Mouse (Mus musculus) cerebellum, postnatal 14 days (tissue): ENCODE measurements at regions not wholly inside any gene's neighbourhood (a gene's known extent, or its start where the extent isn't known, plus 50 kb on each side); places are given as distances from the start of the nearest gene placed in this dataset.
A peak's percentile ranks its signal among the peaks of the same experiment; 100 is the strongest.
"Not testable (repeated sequence)": the region's sequence is repeated elsewhere in the genome, so short reads cannot be mapped to it uniquely, and the experiment has no call there.

ENCODE experiments used
- DNase-seq, 2 experiments: peaks; one replicate each; pipeline ENCODE4 v3.0.0; 2021; ENCODE audit warnings: mixed read lengths in 2 of 2

DNA sequence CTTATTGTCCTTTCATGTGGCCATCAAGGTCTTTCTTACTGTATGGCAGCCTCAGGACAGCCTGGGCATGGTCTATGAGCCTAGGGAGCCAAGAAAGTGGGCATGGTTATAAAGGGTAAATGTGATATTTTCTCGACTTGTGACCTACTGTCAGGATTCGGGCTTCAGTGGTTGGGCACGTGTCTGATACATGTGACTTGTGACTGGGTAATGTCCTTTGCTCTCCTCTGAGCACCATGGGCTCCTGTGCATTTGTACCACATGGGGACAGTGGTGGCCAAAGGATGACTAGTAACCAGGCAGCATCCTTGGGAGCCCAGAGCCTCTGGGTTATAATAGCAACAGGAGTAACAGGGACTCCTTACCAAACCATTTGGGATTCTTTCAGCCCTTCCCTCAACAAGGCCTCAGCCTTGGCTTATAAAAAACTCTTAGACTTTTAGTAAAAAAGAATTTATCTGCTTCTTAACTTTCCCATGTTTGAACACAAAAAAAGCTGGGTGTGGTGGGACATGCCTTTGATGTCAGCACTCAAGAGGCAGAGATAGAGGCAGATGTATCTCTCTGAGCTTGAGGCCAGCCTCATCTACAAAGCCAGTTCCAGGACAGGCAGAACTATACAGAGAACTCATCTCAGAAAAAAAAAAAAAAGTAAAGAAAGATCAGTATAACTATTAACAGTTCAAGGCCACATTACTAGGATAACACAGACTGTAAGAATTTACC lies 56.7 kb upstream of the Klf13 start:
- no peak for DNase-seq

DNA sequence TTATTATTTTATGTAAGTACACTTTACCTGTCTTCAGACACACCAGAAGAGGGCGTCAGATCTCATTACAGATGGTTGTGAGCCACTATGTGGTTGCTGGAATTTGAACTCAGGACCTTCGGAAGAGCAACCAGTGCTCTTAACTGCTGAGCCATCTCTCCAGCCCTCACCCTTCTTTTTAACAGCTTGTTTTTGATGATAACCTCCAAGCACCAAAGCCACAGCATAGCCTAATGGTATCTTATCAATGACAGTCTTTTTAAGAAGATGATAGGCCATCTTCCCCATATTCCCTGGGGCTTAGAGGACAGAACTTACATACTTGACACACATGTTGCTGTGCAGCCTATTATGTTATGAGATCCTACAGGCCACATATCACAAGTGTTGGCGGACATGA lies 56.1 kb upstream of the Klf13 start:
- DNase-seq: not testable (repeated sequence)

DNA sequence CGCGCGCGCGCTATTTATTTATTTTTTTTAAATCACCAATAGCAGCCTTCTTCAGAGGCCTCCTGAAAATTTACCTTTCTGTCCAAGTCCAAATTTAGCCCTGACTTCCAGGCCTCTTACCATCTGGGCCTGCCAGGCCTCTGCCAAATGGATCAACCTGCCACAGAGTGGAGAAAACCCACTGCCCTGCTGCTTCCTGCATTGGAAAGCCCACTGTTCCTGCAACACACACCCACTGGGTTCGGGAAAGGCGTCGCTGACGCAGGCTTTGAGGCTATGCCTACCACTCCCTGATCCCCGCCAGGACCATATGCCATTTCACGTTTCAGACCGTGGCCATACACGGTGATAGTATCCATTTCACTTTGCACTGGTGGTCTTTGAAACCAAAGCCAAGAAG lies 53.4 kb upstream of the Klf13 start:
- DNase-seq: peak; percentile 89 to 93

DNA sequence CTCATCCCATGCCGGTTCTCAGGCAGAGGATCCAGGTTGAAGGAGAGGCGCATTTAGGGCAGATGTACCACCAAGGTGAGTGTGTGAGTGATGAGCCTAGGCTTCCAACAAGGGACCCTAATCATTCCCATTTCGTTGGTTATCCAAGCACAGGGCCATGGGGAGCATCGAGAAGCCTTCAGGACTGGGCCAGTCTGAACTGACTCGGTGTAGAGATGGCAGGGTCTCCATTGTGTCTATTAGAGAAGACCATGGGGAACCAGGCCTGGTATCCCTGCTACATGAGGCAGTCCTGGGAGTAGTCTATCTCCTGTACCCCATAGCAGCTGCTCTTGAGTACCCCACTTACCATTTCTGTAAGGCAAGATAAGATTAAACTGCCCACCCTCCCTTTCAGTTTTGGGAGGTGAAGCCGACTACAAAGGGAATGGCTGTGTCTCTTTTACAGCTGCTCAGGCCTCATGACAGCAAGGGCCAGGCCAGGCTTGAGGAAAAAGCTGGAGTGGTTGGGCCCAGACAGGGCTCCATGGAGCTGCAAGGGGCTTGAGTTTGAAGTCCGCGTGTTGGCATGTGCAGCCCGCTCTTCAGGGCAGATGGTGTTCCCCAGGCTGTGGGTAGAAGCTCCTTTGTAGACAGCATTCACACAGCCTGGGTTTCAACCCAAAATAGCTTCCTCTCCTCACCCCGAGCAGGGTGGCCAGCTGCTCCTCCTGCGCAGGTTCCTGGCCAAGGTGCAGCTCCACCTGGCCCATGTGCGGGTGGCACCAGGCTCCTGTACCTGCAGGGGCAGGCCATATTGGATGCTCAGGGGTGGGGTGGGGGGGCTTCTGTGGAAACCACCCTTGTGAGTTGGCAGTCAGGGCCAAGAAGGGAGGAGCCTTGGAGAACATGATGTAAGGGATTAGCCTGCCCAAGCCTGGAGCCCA lies 52.6 kb upstream of the Klf13 start:
- peak; percentile 89 to 94 for DNase-seq

DNA sequence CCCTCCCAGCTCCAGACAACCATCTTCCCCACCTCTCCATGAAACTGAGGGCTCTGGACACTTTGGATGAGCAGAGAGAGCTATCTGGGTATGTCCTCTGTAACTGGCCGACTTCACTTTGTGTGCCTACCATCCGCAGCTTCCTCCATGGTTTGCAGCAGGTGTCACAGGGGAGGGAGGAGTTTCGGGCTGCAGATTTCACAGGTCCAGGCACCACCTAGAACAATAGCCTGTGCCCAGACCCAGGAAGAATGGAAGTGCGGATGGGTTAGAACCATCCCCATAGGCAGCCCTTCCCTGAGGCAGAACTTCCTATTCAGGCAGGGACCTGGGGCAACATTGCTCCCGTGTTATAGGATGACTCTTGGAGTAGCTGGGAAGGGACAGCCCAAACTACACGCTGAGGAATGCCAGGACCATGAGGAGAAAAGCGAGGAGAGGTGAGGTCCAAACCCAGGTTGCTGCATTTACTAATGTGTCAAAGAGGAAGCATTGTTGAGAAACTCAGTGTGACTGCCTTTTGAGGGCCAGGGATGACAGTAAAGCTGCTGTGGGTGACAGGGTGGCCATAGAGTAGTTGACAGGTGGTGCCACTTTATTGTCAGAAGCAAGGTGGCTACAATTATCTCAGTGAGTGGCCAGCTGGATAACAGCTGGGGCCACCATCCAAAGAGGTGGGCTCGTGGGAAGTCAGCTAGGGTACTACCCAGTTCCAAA lies 51.8 kb upstream of the Klf13 start:
- peak in 1 of 2 experiments; percentile 27 for DNase-seq

DNA sequence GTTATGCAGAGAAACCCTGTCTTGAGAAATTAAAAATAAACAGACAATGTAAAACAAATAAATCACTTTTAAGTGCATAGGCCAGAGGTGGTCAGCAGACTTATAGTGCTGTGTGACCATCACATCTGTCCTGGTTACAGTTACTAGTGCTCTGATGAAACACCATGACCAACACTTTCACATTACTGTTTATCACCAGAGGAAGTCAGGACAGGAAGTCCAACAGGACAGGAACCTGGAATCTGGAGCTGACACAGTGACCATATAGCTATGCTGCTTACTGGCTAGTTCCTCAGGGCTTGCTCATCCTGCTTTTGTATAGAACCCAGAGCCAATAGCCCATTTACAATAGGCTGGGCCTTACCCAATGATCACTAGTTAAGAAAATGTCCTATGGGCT lies 51.0 kb upstream of the Klf13 start:
- DNase-seq: no peak
